Mouse (Mus musculus): ENCODE measurements around the gene Slc7a5.

Gene Slc7a5

GRCm38 (mm10) chr8:121908378-121909147 lies 1.1 kb upstream of the Slc7a5 start:
- DNase-seq (ENCODE audit: low spot score in 2 of 2) = no peak

- DNase-seq (ENCODE audit: low spot score in 2 of 2) = peak in 1 of 2 experiments; percentile 25
Measured at GRCm38 (mm10) chr8:121906542-121907512, 667 bp downstream of the Slc7a5 start.

GRCm38 (mm10) chr8:121905864-121906263 lies 1.6 kb downstream of the Slc7a5 start:
- no peak for DNase-seq (ENCODE audit: low spot score in 2 of 2)

- no peak for DNase-seq (ENCODE audit: low spot score in 2 of 2)
Measured at GRCm38 (mm10) chr8:121905420-121905819, 2.1 kb downstream of the Slc7a5 start.

GRCm38 (mm10) chr8:121904999-121905398 lies 2.5 kb downstream of the Slc7a5 start:
- DNase-seq (ENCODE audit: low spot score in 2 of 2) = no peak

- no peak for DNase-seq (ENCODE audit: low spot score in 2 of 2)
Measured at GRCm38 (mm10) chr8:121903977-121904376, 3.5 kb downstream of the Slc7a5 start.

- DNase-seq (ENCODE audit: low spot score in 2 of 2) = no peak
Measured at GRCm38 (mm10) chr8:121901498-121902236, 5.8 kb downstream of the Slc7a5 start.

GRCm38 (mm10) chr8:121899180-121900044 lies 8.1 kb downstream of the Slc7a5 start:
- no peak for DNase-seq (ENCODE audit: low spot score in 2 of 2)

- DNase-seq (ENCODE audit: low spot score in 2 of 2) = peak; percentile 32 to 57
Measured at GRCm38 (mm10) chr8:121898401-121898931, 9.0 kb downstream of the Slc7a5 start.

GRCm38 (mm10) chr8:121897871-121898381 lies 9.6 kb downstream of the Slc7a5 start:
- DNase-seq (ENCODE audit: low spot score in 2 of 2) = peak in 1 of 2 experiments; percentile 39

GRCm38 (mm10) chr8:121897205-121897604 lies 10.3 kb downstream of the Slc7a5 start:
- DNase-seq (ENCODE audit: low spot score in 2 of 2) = no peak

GRCm38 (mm10) chr8:121896476-121897145 lies 10.9 kb downstream of the Slc7a5 start:
- DNase-seq (ENCODE audit: low spot score in 2 of 2) = no peak

GRCm38 (mm10) chr8:121895910-121896309 lies 11.6 kb downstream of the Slc7a5 start:
- no peak for DNase-seq (ENCODE audit: low spot score in 2 of 2)

GRCm38 (mm10) chr8:121892875-121893274 lies 14.6 kb downstream of the Slc7a5 start:
- no peak for DNase-seq (ENCODE audit: low spot score in 2 of 2)

- DNase-seq (ENCODE audit: low spot score in 2 of 2) = no peak
Measured at GRCm38 (mm10) chr8:121889810-121890785, 17.4 kb downstream of the Slc7a5 start.

GRCm38 (mm10) chr8:121889317-121889716 lies 18.2 kb downstream of the Slc7a5 start:
- DNase-seq (ENCODE audit: low spot score in 2 of 2) = no peak

- no peak for DNase-seq (ENCODE audit: low spot score in 2 of 2)
Measured at GRCm38 (mm10) chr8:121887547-121887946, 19.9 kb downstream of the Slc7a5 start.

GRCm38 (mm10) chr8:121885433-121885832 lies 22.1 kb downstream of the Slc7a5 start:
- DNase-seq (ENCODE audit: low spot score in 2 of 2) = no peak

- no peak for DNase-seq (ENCODE audit: low spot score in 2 of 2)
Measured at GRCm38 (mm10) chr8:121885001-121885400, 22.5 kb downstream of the Slc7a5 start.
